Mouse (Mus musculus): ENCODE measurements around the gene Csf2rb2. TPM values are rescaled to one million over a fixed set of nuclear protein-coding genes. Genes with fewer than 3 reads are reported as not detected.
"Not testable (repeated sequence)": the region's sequence is repeated elsewhere in the genome, so short reads cannot be mapped to it uniquely, and the experiment has no call there.

Gene Csf2rb2
- polyA plus RNA-seq, 1 experiment, result 0.29 TPM

GRCm38 (mm10) chr15:78309865-78310264 is 4.3 kb upstream of the Csf2rb2 start:
- no peak for DNase-seq (ENCODE audit: low read depth)
- TF ChIP-seq CTCF (IDR thresholded peaks at IDR 0.05; ENCODE audit: borderline replicate concordance, extremely low read depth, insufficient read depth, insufficient read length) (no peak), POLR2A (IDR thresholded peaks at IDR 0.05; ENCODE audit: borderline replicate concordance, extremely low read depth, insufficient read depth, insufficient read length, poor library complexity, severe bottlenecking) (no peak)

GRCm38 (mm10) chr15:78303665-78304233 is 1.8 kb downstream of the Csf2rb2 start:
- DNase-seq (ENCODE audit: low read depth), result no peak
- TF ChIP-seq POLR2A (IDR thresholded peaks at IDR 0.05; ENCODE audit: borderline replicate concordance, extremely low read depth, insufficient read depth, insufficient read length, poor library complexity, severe bottlenecking) (no peak), CTCF (IDR thresholded peaks at IDR 0.05; ENCODE audit: borderline replicate concordance, extremely low read depth, insufficient read depth, insufficient read length) (no peak)

GRCm38 (mm10) chr15:78302718-78303117 is 2.8 kb downstream of the Csf2rb2 start:
- TF ChIP-seq CTCF (IDR thresholded peaks at IDR 0.05; ENCODE audit: borderline replicate concordance, extremely low read depth, insufficient read depth, insufficient read length) (no peak), POLR2A (IDR thresholded peaks at IDR 0.05; ENCODE audit: borderline replicate concordance, extremely low read depth, insufficient read depth, insufficient read length, poor library complexity, severe bottlenecking) (no peak)
- DNase-seq (ENCODE audit: low read depth), result no peak

- TF ChIP-seq CTCF (IDR thresholded peaks at IDR 0.05; ENCODE audit: borderline replicate concordance, extremely low read depth, insufficient read depth, insufficient read length) (no peak), POLR2A (IDR thresholded peaks at IDR 0.05; ENCODE audit: borderline replicate concordance, extremely low read depth, insufficient read depth, insufficient read length, poor library complexity, severe bottlenecking) (no peak)
- DNase-seq (ENCODE audit: low read depth), result no peak
These were observed 4.7 kb downstream of the Csf2rb2 start for GRCm38 (mm10) chr15:78300773-78301172.

GRCm38 (mm10) chr15:78299641-78300040 is 5.9 kb downstream of the Csf2rb2 start:
- DNase-seq (ENCODE audit: low read depth), result no peak
- TF ChIP-seq CTCF (IDR thresholded peaks at IDR 0.05; ENCODE audit: borderline replicate concordance, extremely low read depth, insufficient read depth, insufficient read length) (no peak), POLR2A (IDR thresholded peaks at IDR 0.05; ENCODE audit: borderline replicate concordance, extremely low read depth, insufficient read depth, insufficient read length, poor library complexity, severe bottlenecking) (no peak)

GRCm38 (mm10) chr15:78298558-78298957 is 7.0 kb downstream of the Csf2rb2 start:
- no peak for DNase-seq (ENCODE audit: low read depth)
- TF ChIP-seq CTCF (IDR thresholded peaks at IDR 0.05; ENCODE audit: borderline replicate concordance, extremely low read depth, insufficient read depth, insufficient read length) (no peak), POLR2A (IDR thresholded peaks at IDR 0.05; ENCODE audit: borderline replicate concordance, extremely low read depth, insufficient read depth, insufficient read length, poor library complexity, severe bottlenecking) (no peak)

GRCm38 (mm10) chr15:78293716-78294115 is 11.8 kb downstream of the Csf2rb2 start:
- DNase-seq (ENCODE audit: low read depth), result no peak
- TF ChIP-seq POLR2A (IDR thresholded peaks at IDR 0.05; ENCODE audit: borderline replicate concordance, extremely low read depth, insufficient read depth, insufficient read length, poor library complexity, severe bottlenecking), result no peak

- DNase-seq (ENCODE audit: low read depth), result peak; percentile 22
These were observed 12.3 kb downstream of the Csf2rb2 start for GRCm38 (mm10) chr15:78293228-78293627.

- not testable (repeated sequence) for DNase-seq (ENCODE audit: low read depth)
These were observed 15.7 kb downstream of the Csf2rb2 start for GRCm38 (mm10) chr15:78289775-78290174.

- TF ChIP-seq POLR2A (IDR thresholded peaks at IDR 0.05; ENCODE audit: borderline replicate concordance, extremely low read depth, insufficient read depth, insufficient read length, poor library complexity, severe bottlenecking), result no peak
- TF ChIP-seq CTCF (IDR thresholded peaks at IDR 0.05; ENCODE audit: borderline replicate concordance, extremely low read depth, insufficient read depth, insufficient read length), result no peak
- no peak for DNase-seq (ENCODE audit: low read depth)
These were observed 17.6 kb downstream of the Csf2rb2 start for GRCm38 (mm10) chr15:78287941-78288340.

GRCm38 (mm10) chr15:78278308-78278707 is 27.2 kb downstream of the Csf2rb2 start:
- DNase-seq (ENCODE audit: low read depth), result no peak
- TF ChIP-seq POLR2A (IDR thresholded peaks at IDR 0.05; ENCODE audit: borderline replicate concordance, extremely low read depth, insufficient read depth, insufficient read length, poor library complexity, severe bottlenecking) (no peak), CTCF (IDR thresholded peaks at IDR 0.05; ENCODE audit: borderline replicate concordance, extremely low read depth, insufficient read depth, insufficient read length) (no peak)

- no peak for DNase-seq (ENCODE audit: low read depth)
- TF ChIP-seq CTCF (IDR thresholded peaks at IDR 0.05; ENCODE audit: borderline replicate concordance, extremely low read depth, insufficient read depth, insufficient read length) (no peak), POLR2A (IDR thresholded peaks at IDR 0.05; ENCODE audit: borderline replicate concordance, extremely low read depth, insufficient read depth, insufficient read length, poor library complexity, severe bottlenecking) (no peak)
These were observed 34.3 kb downstream of the Csf2rb2 start for GRCm38 (mm10) chr15:78271208-78271607.

GRCm38 (mm10) chr15:78267865-78268264 is 37.7 kb downstream of the Csf2rb2 start:
- no peak for DNase-seq (ENCODE audit: low read depth)
- no peak for TF ChIP-seq POLR2A (IDR thresholded peaks at IDR 0.05; ENCODE audit: borderline replicate concordance, extremely low read depth, insufficient read depth, insufficient read length, poor library complexity, severe bottlenecking)
